Mouse (Mus musculus) urinary bladder, postnatal 0 days (tissue): ENCODE data around the gene Sgce. TPM values are rescaled to one million over a fixed set of nuclear protein-coding genes. Genes with fewer than 3 reads are reported as not detected.

ENCODE experiments used
- polyA plus RNA-seq: library from polyadenylated mRNA; unstranded; fragments of >200 nt; fragmentation: Nextera tagmentation; extraction: Ambion mirVana; gene quantifications from 2 replicates; pipeline ENCODE4 v1.2.1, GENCODE M21; 2015

Gene Sgce
- 79.0 and 82.4 TPM in 2 replicates for polyA plus RNA-seq

GRCm38 (mm10) chr6:4746696-4747439 is at the start of gene Sgce, which contains the start of gene Peg10:
Gene Sgce, minus strand, starts transcription at chr6:4747207.
Gene Peg10, plus strand, starts transcription at chr6:4747306.

Other genes starting within 250 kb of the Sgce start
- gene Col1a2, start 242.4 kb downstream of the Sgce start, polyA plus RNA-seq = 1,609 and 1,850 TPM in 2 replicates
- 12.7 and 13.5 TPM in 2 replicates for gene Casd1, start 146.4 kb downstream of the Sgce start, polyA plus RNA-seq
- gene Peg10, start 99 bp upstream of the Sgce start, polyA plus RNA-seq = 2.4 and 2.6 TPM in 2 replicates
- gene Ppp1r9a, start 155.7 kb upstream of the Sgce start, polyA plus RNA-seq = 5.0 and 6.1 TPM in 2 replicates